Mouse (Mus musculus): ENCODE results near the gene Rnf168. TPM values are rescaled to one million over a fixed set of nuclear protein-coding genes. Genes with fewer than 3 reads are reported as not detected.
"Not testable (repeated sequence)": the region's sequence is repeated elsewhere in the genome, so short reads cannot be mapped to it uniquely, and the experiment has no call there.

Gene Rnf168
- 10 to 100 TPM; 24.6 to 27.7 TPM for total RNA-seq (2021)
- long read RNA-seq, experiment 1, transcript Rnf168-201 (6 exons, 3,932 nt) = major isoform, 6 of 9 reads
- long read RNA-seq, experiment 1, partial matches to known transcripts = 1 of 9 reads
- long read RNA-seq, experiment 1, other reads (novel, unspliced or antisense) = 2 of 9 reads
- long read RNA-seq, experiment 2, partial matches to known transcripts = 1 of 3 reads
- long read RNA-seq, experiment 2, other reads (novel, unspliced or antisense) = 0 of 3 reads

GRCm38 (mm10) chr16:32277308-32278256, at the start of gene Rnf168:
TSS of gene Rnf168 (plus strand) at chr16:32277459.
- DNase-seq = peak; percentile 95 to 96

GRCm38 (mm10) chr16:32232050-32232449, 45.2 kb upstream of the Rnf168 start:
- DNase-seq = peak; percentile 65 to 66

GRCm38 (mm10) chr16:32237930-32238680, 39.2 kb upstream of the Rnf168 start:
- peak; percentile 24 to 56 for DNase-seq

- DNase-seq = peak; percentile 15 to 17
These were observed 37.6 kb upstream of the Rnf168 start for GRCm38 (mm10) chr16:32239428-32240312.

DNA sequence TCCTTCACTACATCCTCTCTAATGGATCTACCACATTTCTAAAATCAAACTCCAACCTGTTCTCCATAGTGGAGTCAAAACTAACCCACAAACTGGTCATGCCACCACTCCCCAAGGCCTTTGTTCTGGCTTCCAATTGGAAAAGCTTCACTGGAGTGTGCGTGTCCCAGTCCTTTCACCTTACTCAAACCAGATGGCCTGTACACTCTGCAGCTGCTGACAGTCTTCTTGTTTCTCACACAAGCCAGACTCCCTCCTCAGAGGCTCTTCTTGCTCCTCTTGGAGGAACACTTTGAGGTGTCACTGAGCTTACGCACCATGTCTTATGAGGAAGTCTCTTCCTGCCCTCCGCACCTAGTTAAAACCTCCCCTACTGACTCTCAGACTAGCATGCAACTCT, 33.4 kb upstream of the Rnf168 start:
- DNase-seq = no peak

DNA sequence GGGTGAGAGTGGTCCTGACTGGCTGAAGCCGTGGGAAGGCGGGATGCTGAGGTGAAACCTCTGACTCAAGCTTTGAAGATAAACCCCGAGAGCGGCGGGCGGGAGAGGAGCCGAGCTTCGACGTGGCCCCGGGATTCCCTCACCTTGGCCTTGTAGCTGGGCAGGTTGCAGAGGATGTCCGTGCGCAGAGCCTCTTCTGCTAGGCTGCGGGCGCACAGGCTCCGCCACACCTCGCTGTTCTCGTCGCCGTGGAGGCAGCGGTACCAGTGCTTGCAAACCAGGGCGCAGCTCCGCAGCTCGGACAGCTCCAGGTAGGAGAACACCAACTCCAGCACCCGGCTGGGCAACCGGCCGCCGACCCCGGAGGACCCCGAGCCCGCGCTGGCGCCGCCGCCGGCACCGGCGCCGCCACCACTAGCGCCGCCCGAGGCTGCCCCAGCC, 30.9 kb upstream of the Rnf168 start:
- peak; percentile 61 to 64 for DNase-seq

DNA sequence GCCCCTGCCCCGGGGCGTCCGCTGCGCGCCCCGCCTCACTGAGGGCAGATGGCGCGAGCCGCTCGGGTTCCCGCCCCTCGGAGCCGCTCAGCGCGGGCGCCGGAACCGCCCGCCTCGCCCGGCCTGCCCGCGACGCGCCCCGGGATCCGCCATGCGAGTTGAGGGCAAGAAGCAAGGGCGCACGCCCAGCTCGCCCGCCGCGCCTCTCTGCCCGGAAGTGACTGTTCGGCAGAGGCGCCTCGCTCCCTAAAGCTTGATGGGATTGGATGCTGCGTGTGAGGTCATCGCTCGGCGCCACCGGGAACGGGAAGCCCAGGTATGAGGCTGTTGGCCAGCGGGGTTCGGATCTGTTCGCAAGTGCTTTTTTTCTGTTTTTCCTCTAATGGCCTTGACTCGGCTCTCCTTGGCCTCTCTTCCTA, 30.3 kb upstream of the Rnf168 start, which contains the start of the genes Fbxo45 and Wdr53:
TSS of gene Fbxo45 (minus strand) at position 207 of the 419 bp plus-strand sequence.
TSS of gene Wdr53 (plus strand) at position 276 of the 419 bp plus-strand sequence.
- peak; percentile 98 to 99 for DNase-seq

- DNase-seq = peak; percentile 34 to 50
These were observed 13.0 kb upstream of the Rnf168 start for GRCm38 (mm10) chr16:32264225-32264624.

DNA sequence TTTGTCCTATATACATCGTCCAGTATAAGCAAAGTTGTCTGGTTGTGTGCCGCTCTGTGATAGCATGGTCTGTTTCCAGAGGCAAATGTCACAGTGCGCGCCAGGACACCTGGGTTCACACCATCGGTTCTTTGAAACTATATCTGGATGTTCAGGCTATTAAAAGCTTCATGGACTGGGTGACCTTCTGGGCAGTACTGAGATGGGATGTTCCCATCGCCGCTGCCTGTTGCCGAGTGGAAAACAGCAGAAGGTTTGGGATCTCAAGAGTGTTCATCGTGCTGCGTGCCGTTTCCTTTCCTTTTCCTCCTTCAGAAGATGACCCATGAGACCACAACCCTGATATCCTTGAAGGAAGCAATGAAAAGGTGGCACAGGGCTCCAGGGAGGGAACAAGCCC, 6.0 kb upstream of the Rnf168 start, which contains the start of gene Smco1:
TSS of gene Smco1 (plus strand) at position 178 of the 400 bp plus-strand sequence.
- no peak for DNase-seq

- DNase-seq = peak in 1 of 2 experiments; percentile 10
These were observed 3.9 kb upstream of the Rnf168 start for GRCm38 (mm10) chr16:32273338-32273737.

GRCm38 (mm10) chr16:32275041-32275440, 2.2 kb upstream of the Rnf168 start:
- no peak for DNase-seq

DNA sequence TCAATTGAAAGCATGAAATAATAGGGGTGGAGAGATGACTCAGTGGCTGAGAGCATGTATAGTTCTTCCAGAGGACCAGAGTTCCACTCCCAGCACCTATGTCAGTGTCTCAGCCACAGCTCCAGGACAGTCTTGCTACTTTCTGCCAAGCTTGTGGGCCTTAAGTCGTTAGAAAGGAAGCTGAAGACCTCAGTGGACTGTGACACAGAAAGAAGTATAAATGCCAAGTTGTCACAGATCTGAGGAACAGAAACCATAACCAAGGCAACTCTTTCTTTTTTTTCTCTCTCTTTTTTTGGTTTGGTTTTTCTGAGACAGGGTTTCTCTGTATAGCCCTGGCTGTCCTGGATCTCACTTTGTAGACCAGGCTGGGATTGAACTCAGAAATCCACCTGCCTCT, 1.4 kb upstream of the Rnf168 start:
- no peak for DNase-seq

- no peak for DNase-seq
These were observed 1.1 kb downstream of the Rnf168 start for GRCm38 (mm10) chr16:32278396-32278795.

DNA sequence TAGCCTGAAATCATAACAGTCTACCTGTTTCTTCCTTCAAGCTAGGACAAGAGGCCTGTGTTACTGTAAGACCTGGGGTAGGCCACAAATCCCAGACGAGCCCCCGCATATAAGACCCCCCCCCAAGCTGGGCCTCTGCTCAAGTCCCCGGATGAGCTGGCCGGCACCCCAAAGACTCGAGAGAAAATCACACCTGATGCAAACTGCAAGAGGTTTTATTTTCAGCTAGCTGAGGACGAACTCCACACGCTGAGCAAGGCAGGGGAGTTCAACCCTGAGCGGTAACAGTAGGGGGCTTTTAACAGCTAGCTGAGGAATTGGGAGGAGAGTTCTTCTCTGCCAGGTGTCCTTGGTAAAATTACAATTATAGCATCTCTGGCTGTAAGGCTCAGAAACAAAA, 3.0 kb downstream of the Rnf168 start:
- DNase-seq = no peak

DNA sequence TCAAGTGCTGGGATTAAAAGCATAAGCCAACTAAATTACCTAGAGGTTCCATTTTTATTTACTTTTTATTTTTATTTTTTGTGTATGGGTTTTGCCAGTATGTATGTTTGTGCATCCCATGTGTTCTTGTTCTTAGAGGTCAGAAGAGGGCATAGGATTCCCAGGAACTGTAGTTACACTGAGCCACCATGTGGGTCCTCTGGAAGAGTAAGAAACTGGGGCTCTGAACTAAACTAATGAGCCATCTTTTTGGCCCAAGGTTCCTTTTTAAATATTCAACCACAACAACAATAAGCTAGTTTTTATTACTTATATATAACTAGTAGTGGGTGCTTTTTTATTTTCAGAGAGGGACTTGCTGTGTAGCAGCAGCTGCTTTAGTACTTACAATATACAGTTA, 5.3 kb downstream of the Rnf168 start:
- DNase-seq = no peak

DNA sequence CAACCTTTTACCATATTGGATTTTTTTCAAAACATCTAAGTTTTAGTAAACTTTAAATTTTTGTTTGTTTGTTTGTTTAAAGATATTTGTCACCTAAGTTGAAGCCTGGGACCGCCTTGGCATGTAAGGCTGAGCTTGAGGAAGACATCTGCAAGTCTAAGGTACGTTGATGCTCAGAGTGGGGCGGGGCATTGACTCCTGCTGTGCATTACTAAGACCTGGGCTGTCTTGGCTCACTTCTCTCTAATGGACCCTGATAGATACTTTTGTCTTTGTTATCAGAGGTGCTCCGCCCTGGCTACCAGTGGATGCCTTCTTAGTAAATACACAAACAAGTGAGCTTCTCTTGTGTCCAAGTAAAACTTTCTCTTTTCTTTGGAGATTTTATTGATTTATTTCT, 14.6 kb downstream of the Rnf168 start:
- DNase-seq = no peak

DNA sequence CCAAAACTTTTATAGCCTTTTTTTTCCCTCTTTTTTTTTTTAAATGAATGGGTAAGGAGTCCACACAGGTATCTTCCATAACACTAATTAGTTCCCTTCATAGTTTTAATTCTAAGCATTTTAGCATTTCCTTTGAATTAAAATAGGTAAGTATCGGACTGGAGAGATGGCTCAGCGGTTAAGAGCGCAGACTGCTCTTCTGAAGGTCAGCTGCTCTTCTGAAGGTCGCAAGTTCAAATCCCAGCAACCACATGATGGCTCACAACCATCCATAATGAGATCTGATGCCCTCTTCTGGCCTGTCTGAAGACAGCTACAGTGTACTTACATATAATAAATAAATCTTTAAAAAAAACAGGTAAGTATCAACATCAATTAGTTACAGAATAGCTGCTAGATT, 22.4 kb downstream of the Rnf168 start:
- not testable (repeated sequence) for DNase-seq

- no peak for DNase-seq
These were observed 25.8 kb downstream of the Rnf168 start for GRCm38 (mm10) chr16:32303046-32303445.

DNA sequence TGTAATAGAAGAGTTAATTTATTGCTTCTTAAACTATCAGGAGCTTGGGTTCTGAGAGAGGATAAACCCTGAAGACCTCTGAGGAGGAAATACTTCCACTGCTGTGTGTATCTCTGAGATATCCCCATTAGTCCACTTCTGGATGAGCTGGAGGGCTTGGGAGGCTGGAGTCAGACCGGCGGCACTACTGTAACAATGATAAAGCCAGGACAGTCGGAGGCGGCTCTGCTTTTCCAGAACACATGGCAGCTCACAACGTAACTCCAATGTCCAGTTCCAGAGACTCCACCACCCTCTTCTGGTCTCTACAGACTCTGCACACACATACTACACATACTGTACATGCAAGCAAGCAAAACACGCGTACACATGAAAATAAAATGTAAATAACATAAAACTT, 26.6 kb downstream of the Rnf168 start:
- no peak for DNase-seq

DNA sequence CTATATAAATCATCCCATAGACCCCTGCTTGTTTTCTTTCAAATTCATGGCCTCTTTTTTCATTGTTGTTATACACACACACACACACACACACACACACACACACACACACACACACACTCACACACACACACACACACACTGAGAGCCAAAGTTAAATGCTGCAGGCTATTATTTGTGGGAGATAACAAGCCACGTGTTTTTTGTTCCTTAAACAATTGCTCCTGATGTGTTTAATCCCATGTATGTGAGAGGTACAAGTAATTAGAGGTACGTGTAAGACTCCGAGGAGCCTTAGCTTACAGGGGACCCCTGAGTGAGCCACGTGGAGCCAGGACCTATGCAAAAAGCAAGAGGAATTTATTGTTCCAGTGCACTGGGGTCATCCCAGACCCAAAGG, 34.7 kb downstream of the Rnf168 start:
- no peak for DNase-seq

DNA sequence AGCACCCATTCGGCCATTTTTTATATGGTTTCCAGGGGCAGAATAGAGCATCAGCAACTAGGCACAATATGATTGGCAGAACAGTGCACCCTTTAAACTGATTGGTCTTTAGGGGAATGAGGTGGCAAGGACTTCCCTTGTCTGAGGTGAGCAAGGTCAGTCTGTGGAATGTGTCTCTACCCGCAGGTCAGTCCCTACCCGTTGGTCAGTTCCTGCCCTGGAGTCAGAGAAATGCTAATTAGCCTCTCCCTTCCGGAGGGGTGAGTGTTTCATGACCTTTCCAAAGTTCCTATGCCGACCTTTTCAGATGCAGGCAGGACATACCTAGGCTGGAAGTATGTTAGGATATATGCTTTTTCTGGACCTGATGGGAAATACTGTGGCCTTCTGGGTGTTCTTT, 35.1 kb downstream of the Rnf168 start:
- no peak for DNase-seq
